Mouse (Mus musculus): Measurements from ENCODE around the gene Gdf3.

The Gdf3 gene

DNA sequence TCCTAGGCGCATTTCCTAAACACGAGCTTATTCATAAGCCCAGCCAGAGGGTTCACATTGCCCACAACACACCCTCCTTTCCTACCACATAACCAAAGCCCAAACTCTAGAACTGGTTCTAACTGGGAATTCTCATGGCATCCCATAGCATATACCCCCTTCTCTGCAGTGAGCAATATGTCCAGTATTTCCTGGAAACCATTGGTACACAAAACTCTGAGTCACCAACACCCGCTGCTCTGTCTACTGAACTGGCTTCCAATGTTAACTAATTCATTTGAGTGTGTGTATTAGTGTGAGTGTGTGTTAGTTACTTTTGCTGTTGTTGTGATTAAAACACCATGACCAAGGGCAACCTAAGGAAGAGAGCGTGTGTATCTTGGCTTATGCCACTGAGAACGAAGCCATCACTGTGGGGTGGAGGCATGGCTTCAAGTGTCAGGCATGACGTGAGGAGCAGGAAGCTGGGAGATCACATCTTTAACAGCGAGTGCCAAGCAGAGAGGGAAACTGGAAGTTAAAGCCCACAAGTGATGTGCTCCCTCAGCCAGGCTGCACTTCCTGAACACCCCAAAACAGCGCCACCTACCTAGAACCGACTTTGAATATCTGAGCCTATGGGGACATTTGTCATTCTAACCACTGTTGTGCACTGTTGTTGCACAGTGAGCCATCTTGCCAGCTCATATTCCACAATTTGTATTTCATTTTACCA, 44.7 kb downstream of the Gdf3 start:
- no peak for DNase-seq (ENCODE audit: low spot score)

DNA sequence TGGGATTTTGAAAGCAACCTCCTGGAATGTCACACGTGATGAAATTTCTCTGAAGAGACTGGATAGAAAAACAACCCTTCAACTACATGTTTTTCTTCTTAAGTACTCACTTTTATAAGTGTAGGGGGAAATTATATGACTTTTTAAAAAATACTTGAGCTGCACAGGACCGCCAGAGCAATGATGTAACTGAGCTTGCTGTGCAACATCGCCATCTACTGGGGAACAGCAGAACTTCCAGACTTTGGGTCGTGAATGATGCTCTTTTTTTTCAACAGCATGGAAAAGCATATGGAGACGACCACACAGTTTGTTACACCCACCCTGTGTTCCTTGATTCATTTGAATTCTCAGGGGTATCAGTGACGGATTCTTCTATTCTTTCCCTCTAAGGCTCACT, 47.4 kb downstream of the Gdf3 start:
- no peak for DNase-seq (ENCODE audit: low spot score)

DNA sequence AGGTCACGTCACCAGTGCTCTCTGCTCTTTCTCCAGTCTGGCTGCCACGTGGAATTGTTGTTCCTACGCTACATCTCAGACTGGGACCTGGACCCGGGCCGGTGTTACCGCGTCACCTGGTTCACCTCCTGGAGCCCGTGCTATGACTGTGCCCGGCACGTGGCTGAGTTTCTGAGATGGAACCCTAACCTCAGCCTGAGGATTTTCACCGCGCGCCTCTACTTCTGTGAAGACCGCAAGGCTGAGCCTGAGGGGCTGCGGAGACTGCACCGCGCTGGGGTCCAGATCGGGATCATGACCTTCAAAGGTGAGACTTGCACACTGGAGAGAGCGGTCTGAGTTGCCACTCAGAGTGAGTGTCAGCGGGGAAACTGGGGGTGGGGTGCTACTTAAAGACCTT, 48.9 kb downstream of the Gdf3 start:
- no peak for DNase-seq (ENCODE audit: low spot score)

DNA sequence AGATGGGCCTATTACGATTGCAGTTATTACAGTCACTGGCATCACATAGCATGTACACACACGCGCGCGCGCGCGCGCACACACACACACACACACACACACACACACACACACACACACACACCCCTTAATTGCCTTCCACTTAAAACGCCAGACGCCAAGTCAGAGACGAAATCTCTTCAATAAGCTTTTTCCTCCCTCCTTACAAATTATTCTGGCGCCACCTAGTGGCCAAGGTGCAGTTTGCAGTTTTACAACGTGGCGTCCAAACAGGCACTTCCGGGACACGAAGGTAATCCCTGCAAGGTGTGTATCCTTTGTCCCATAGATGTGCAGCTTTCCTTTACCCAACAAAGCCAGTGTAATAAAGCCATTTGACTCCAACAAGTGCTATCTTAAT, 49.5 kb downstream of the Gdf3 start:
- DNase-seq (ENCODE audit: low spot score): peak; percentile 66

DNA sequence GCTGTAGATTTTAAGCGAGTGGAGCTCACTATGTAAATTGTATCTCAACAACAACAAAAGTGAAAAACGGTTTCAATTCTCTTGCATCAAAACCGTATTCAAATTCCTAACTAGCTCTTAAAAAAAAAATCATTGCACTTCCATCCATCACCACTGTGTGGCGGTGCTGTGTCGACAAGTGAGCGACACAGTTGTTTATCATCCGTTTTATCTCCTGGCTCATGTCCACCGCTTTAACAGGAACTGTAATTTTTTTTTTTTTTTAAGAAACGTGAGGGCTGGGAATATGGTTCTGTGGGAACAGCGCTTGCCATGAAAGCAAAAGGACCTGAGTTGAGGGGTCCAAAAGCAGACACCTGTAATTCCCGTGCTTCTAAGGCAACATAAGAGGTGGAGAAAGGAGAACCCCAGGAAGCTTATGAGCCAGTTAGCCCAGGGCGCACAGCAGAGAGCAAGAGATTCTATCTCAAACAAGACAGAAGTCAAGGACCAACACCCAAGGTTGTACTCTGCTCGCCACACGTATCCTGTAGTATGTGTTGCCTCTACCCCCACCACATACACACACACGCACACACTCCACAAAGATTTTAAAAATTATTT, 52.8 kb downstream of the Gdf3 start:
- DNase-seq (ENCODE audit: low spot score): peak; percentile 52
